Mouse (Mus musculus) bone marrow macrophage, adult 2 months (primary cell): ENCODE measurements around the gene Carf. TPM values are rescaled to one million over a fixed set of nuclear protein-coding genes. Genes with fewer than 3 reads are reported as not detected.
"Not testable (repeated sequence)": the region's sequence is repeated elsewhere in the genome, so short reads cannot be mapped to it uniquely, and the experiment has no call there.

Experiments used
- H3K27ac ChIP-seq: 2 replicates; pipeline ENCODE4 v1.5.1; 2012; ENCODE audit warnings: low read depth, low read length; ENCODE audit not compliant: insufficient read depth
- H3K4me1 ChIP-seq: 2 replicates; pipeline ENCODE4 v1.6.1; 2012; ENCODE audit warnings: low read length; ENCODE audit not compliant: control insufficient read depth, insufficient read depth
- H3K4me3 ChIP-seq: 2 replicates; pipeline ENCODE4 v1.5.1; 2012; ENCODE audit warnings: mild to moderate bottlenecking, low read length, moderate library complexity; ENCODE audit not compliant: insufficient read depth
- CTCF ChIP-seq: IDR thresholded peaks from 2 replicates; pipeline ENCODE4 v1.5.1; 2012; ENCODE audit warnings: low read depth, mild to moderate bottlenecking, low read length, moderate library complexity
- POLR2A ChIP-seq: IDR thresholded peaks from 2 replicates; pipeline ENCODE4 v1.6.1; 2012; ENCODE audit warnings: mild to moderate bottlenecking, low read depth, low read length, borderline replicate concordance
- polyA plus RNA-seq: library from polyadenylated mRNA; stranded (reverse); fragments of >200 nt; gene quantifications from 2 replicates; pipeline ENCODE4 v1.2.4, GENCODE M21; 2012; ENCODE audit not compliant: missing spikeins, insufficient read depth, insufficient read length

The Carf gene
- polyA plus RNA-seq, 1 experiment: 8.8 TPM

DNA sequence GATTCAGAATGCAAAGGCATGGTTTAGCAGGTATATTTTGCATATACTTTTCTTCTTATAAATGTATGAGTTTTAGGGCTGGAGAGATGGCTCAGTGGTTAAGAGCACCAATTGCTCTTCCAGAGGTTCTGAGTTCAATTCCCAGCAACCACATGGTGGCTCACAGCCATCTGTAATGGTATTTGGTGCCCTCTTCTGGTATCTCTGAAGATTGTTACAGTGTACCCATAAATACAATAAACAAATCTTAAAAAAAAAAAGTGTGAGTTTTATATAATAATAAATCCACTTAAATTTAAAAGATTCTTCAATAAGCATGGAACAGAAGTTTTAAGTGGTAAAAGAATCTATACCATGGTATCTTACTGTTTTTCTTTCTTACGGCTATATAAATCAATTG lies 6.5 kb downstream of the Carf start:
- no peak overlapping the region for H3K4me3 ChIP-seq
- TF ChIP-seq POLR2A (no peak), CTCF (no peak)
- no peak overlapping the region for H3K27ac ChIP-seq
- H3K4me1 ChIP-seq: no peaks in the 10 kb centered on the region

GRCm38 (mm10) chr1:60117721-60118455 lies 19.8 kb downstream of the Carf start:
- no peak overlapping the region for H3K27ac ChIP-seq
- H3K4me1 ChIP-seq: no peaks in the 10 kb centered on the region
- H3K4me3 ChIP-seq: no peak overlapping the region
- no peak for TF ChIP-seq POLR2A
- no peak for TF ChIP-seq CTCF

DNA sequence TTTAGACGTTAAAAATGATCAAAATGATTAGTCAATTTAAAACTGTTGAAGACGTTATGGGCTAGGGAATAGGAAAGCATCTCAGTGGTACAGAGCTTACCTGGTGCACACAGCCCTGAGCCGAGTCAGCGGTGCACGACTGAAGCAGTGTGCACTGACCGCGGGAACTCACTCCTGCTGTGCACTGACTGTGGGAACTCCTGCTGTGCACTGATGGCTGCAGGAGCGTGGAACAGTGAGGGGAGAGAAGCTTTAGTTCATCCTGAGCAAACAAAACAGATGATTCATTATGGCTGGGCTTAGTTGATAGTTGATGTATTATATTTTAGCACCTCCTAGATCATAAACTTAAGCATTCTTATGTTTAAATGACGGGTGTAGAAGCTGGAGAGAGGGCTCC lies 39.3 kb downstream of the Carf start:
- TF ChIP-seq POLR2A: no peak
- no peak for TF ChIP-seq CTCF
- no peak overlapping the region for H3K4me3 ChIP-seq
- peaks cover 2% of the 10 kb centered on the region; the same call in 1 of the 2 replicates for H3K4me1 ChIP-seq
- H3K27ac ChIP-seq: no peak overlapping the region

GRCm38 (mm10) chr1:60152700-60153099 lies 54.7 kb downstream of the Carf start:
- H3K4me1 ChIP-seq: no peaks in the 10 kb centered on the region
- H3K4me3 ChIP-seq: no peak overlapping the region
- TF ChIP-seq POLR2A (no peak), CTCF (no peak)
- no peak overlapping the region for H3K27ac ChIP-seq

GRCm38 (mm10) chr1:60156651-60157050 lies 58.6 kb downstream of the Carf start:
- H3K27ac ChIP-seq: no peak overlapping the region
- TF ChIP-seq POLR2A: no peak
- no peak for TF ChIP-seq CTCF
- H3K4me1 ChIP-seq: no peaks in the 10 kb centered on the region
- H3K4me3 ChIP-seq: no peak overlapping the region

GRCm38 (mm10) chr1:60158411-60158810 lies 60.4 kb downstream of the Carf start:
- Histone ChIP-seq H3K4me3 (peak overlapping the region; percentile 23; the same call in 1 of the 2 replicates), H3K27ac (no peak overlapping the region), H3K4me1 (no peaks in the 10 kb centered on the region)
- no peak for TF ChIP-seq CTCF
- TF ChIP-seq POLR2A: no peak

DNA sequence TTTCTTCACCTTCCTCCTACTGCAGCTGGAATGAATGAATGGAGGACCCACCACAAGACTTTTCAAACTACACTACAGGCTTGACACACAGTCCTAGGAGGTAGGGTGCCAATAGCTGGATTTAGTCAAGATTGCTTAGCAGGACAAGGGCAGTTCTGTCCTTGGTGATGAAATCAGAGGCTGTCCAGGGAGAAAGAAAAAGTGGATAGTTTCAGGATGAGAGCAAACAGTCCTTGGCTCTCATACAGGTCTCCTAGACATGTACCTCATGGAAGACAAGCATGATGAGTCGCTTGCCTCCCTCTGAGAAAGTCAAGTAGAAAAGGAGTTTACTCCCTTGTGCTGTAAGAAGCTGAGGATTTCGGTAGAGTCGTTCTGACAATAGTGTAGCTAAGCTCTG lies 65.6 kb downstream of the Carf start:
- no peak overlapping the region for H3K27ac ChIP-seq
- H3K4me1 ChIP-seq: no peaks in the 10 kb centered on the region
- no peak overlapping the region for H3K4me3 ChIP-seq
- TF ChIP-seq POLR2A: no peak
- TF ChIP-seq CTCF: no peak

- H3K27ac ChIP-seq: no peak overlapping the region
Observed at GRCm38 (mm10) chr1:60169626-60170025, 71.6 kb downstream of the Carf start.

DNA sequence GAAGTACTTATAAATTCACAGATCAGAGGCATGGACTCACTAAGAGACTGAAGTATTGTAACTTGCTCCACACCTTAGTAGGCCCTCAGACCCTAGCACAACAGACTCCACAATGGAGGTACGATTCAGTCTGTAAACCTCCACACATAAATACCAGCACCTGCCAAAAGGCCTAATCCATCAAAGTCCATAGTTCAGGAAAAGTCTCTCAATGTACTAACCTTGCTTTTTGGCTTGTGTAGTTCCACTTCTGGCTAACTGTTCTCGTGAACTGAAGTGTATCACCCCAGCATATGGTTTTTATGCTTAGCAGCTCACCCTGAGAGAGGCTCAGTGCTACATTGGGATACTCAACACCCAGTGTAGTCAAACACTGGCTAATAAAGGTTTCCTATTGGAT lies 72.2 kb downstream of the Carf start:
- H3K4me3 ChIP-seq: no peak overlapping the region
- TF ChIP-seq CTCF (no peak), POLR2A (no peak)
- H3K27ac ChIP-seq: no peak overlapping the region
- peaks cover 13% of the 10 kb centered on the region for H3K4me1 ChIP-seq

More at GRCm38 (mm10) chr1:60169626-60170025, 71.6 kb downstream of the Carf start:
- no peak overlapping the region for H3K4me3 ChIP-seq
- no peak for TF ChIP-seq POLR2A
- peaks cover 11% of the 10 kb centered on the region for H3K4me1 ChIP-seq

DNA sequence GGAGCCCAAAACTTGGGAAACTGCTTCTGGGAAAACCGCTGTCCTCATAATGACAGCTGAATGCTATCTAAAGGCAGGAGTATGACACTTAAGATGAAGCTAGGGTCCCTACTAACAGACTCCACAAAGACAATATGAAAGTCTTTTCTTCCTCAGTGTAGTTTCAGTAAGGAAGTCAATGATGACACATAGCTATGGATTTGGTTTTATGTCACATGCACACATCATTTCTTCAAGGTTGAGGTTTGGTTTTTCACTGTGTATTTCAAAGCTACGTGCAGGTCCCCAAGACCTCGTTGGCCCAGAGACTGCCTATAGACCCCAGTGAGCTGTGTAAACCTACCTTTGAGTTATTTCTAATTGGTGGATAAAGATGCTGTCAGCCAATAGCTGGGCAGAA lies 75.1 kb downstream of the Carf start:
- no peak overlapping the region for H3K4me3 ChIP-seq
- TF ChIP-seq POLR2A: no peak
- no peak overlapping the region for H3K27ac ChIP-seq
- H3K4me1 ChIP-seq: peaks cover 13% of the 10 kb centered on the region

DNA sequence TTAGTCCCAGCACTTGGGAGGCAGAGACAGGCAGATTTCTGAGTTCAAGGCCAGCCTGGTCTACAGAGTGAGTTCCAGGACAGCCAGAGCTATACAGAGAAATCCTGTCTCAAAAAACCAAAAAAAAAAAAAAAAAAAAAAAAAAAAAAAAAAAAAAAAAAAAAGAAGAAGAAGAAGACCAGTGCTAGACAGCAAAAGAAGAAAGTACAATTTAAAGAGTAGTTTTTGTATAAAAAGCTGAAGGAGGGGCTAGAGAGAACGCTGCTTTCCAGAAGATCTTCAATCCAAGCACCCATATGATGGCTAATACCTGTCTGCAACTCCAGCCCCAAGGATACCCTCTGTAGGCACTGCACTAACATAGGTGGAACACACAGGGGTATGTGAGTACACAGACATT lies 79.8 kb downstream of the Carf start:
- H3K27ac ChIP-seq, H3K4me3 ChIP-seq: not testable (repeated sequence)
- H3K4me1 ChIP-seq: peaks cover 16% of the 10 kb centered on the region
